Mouse (Mus musculus): ENCODE measurements around the gene Syn3.
"Not testable (repeated sequence)": the region's sequence is repeated elsewhere in the genome, so short reads cannot be mapped to it uniquely, and the experiment has no call there.

The Syn3 gene

GRCm38 (mm10) chr10:86047786-86048185 is 450.9 kb downstream of the Syn3 start:
- DNase-seq (ENCODE audit: low read depth), result no peak

GRCm38 (mm10) chr10:86046371-86046770 is 452.3 kb downstream of the Syn3 start:
- no peak for DNase-seq (ENCODE audit: low read depth)

GRCm38 (mm10) chr10:86044066-86044465 is 454.6 kb downstream of the Syn3 start:
- no peak for DNase-seq (ENCODE audit: low read depth)

GRCm38 (mm10) chr10:86043651-86044050 is 455.0 kb downstream of the Syn3 start:
- no peak for DNase-seq (ENCODE audit: low read depth)

- DNase-seq (ENCODE audit: low read depth), result no peak
Observed at GRCm38 (mm10) chr10:86034007-86034728, 464.5 kb downstream of the Syn3 start.

- no peak for DNase-seq (ENCODE audit: low read depth)
Observed at GRCm38 (mm10) chr10:86032517-86032916, 466.2 kb downstream of the Syn3 start.

- DNase-seq (ENCODE audit: low read depth), result no peak
Observed at GRCm38 (mm10) chr10:86030743-86031142, 468.0 kb downstream of the Syn3 start.

GRCm38 (mm10) chr10:86026807-86027206 is 471.9 kb downstream of the Syn3 start:
- not testable (repeated sequence) for DNase-seq (ENCODE audit: low read depth)

GRCm38 (mm10) chr10:86026354-86026753 is 472.3 kb downstream of the Syn3 start:
- DNase-seq (ENCODE audit: low read depth), result no peak

- DNase-seq (ENCODE audit: low read depth), result no peak
Observed at GRCm38 (mm10) chr10:86025906-86026305, 472.8 kb downstream of the Syn3 start.

- no peak for DNase-seq (ENCODE audit: low read depth)
Observed at GRCm38 (mm10) chr10:86023149-86023548, 475.5 kb downstream of the Syn3 start.

GRCm38 (mm10) chr10:86022474-86022816 is 476.3 kb downstream of the Syn3 start:
- DNase-seq (ENCODE audit: low read depth), result no peak

- peak; percentile 93 for DNase-seq (ENCODE audit: low read depth)
Observed at GRCm38 (mm10) chr10:86021749-86022473, 476.8 kb downstream of the Syn3 start, which contains the start of gene Fbxo7. Fbxo7 (plus strand) TSS chr10:86021972.

GRCm38 (mm10) chr10:86021408-86021748 is 477.3 kb downstream of the Syn3 start:
- DNase-seq (ENCODE audit: low read depth), result no peak

GRCm38 (mm10) chr10:86018813-86019212 is 479.9 kb downstream of the Syn3 start:
- DNase-seq (ENCODE audit: low read depth), result no peak

- DNase-seq (ENCODE audit: low read depth), result no peak
Observed at GRCm38 (mm10) chr10:86017781-86018180, 480.9 kb downstream of the Syn3 start.

GRCm38 (mm10) chr10:86011781-86012180 is 486.9 kb downstream of the Syn3 start, which contains the start of gene Bpifc:
Bpifc (minus strand) TSS chr10:86011895.
- DNase-seq (ENCODE audit: low read depth), result no peak

- DNase-seq (ENCODE audit: low read depth), result no peak
Observed at GRCm38 (mm10) chr10:86011172-86011571, 487.5 kb downstream of the Syn3 start.

GRCm38 (mm10) chr10:86010636-86011035 is 488.1 kb downstream of the Syn3 start:
- no peak for DNase-seq (ENCODE audit: low read depth)

- DNase-seq (ENCODE audit: low read depth), result no peak
Observed at GRCm38 (mm10) chr10:86009688-86010087, 489.0 kb downstream of the Syn3 start.

- no peak for DNase-seq (ENCODE audit: low read depth)
Observed at GRCm38 (mm10) chr10:86006455-86006854, 492.2 kb downstream of the Syn3 start.

Data from naive thymus-derived CD4-positive, alpha-beta T cell, adult 2 months (primary cell).